Mouse (Mus musculus) olfactory bulb, adult 2 months (tissue): ENCODE results near the gene Mpzl3.

ENCODE experiments used
- CTCF ChIP-seq: fragments of 200-500 bp; IDR thresholded peaks from 2 replicates; pipeline ENCODE4 v1.5.1; 2012; ENCODE audit warnings: low read depth, mild to moderate bottlenecking, low read length, moderate library complexity; ENCODE audit not compliant: insufficient read depth
- POLR2A ChIP-seq: fragments of 200-500 bp; IDR thresholded peaks from 2 replicates; pipeline ENCODE4 v1.6.1; 2012; ENCODE audit warnings: mild to moderate bottlenecking, low read depth, low read length, moderate library complexity; ENCODE audit not compliant: insufficient read depth

DNA sequence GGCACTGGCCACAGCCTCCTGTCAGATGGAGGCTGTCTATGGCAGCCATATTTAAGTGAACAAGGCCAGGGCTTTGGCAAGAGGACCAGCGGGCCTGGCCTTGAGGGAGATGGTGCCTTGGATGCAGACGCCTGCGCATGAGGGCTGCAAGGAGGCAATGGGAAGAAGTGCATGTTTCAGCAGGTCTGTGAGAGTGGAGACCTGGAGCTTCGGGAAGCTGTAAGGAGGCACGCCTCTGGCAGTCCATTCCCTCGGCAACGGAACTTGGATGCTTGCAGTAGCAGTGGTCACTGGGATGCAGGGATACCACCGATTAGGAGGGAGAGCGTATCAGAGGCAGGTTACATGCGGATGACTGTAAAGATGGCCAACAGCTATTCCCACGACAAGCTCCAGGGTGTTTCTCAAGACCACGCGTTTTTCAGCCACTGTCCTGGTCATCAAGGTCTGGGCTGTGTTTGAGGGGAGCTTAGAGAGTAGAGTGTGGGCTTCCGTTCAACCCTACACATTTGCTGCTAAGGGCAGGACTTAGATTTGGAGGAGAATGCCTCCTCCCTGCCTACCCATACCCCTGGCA, 65.1 kb downstream of the Mpzl3 start:
- TF ChIP-seq POLR2A: no peak
- TF ChIP-seq CTCF: no peak
